Comparison of ENCODE assay signal across 7 mouse cellular contexts in the genomic region with DNA sequence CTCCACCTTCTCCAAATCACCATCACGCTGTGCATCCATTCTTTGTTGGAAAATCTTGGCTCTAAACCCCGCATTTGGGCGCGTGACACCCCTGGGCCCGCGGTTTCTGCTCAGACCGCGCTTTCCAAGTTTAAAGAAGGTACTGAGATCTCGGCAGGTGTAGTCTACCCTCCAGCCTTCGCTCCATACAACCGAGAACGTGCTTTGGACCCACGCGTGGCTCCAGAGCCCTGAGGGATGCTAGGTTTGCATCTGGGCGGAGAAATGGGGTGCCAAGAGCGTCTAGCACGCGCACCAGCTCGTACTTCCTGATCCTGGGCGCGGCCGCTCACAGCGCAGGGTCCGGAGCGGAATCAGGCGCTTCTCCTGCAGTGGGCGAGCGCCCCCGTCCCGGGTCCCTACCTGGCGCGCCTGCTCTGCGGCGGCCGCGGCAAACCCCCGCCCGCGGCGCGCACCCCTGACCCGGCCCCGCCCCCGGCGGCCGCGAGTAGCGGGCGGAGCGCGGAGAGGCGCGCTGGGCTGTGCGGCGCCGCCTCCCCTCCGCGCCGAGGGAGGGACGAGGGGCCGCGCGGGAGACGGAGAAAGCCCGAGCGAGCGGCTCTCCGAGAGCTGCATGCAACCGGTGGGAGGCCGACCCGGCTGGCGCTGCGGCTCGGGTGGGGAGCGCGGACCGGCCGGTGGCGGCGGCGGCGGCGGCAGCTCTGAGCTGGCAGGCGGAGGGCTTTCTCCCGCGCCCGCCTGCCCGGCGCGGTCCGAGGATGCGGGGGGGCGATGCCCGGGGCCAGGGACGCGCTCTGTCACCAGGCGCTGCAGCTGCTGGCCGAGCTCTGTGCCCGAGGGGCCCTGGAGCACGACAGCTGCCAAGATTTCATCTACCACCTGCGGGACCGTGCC. TPM values are rescaled to one million over a fixed set of nuclear protein-coding genes. Genes with fewer than 3 reads are reported as not detected.
A peak's percentile ranks its signal among the peaks of the same experiment; 100 is the strongest.
DNase-seq lines count a peak whose midpoint lies in the region; ATAC-seq and TF ChIP-seq lines count a peak whose summit lies in the region.

A gene (plus strand): TSS at position 497 of the 894 bp plus-strand sequence.

- no peak for TF ChIP-seq CTCF in stomach, postnatal 0 days (IDR thresholded peaks at IDR 0.05; ENCODE audit: low read depth)

- peaks cover 38% of the 10 kb centered on the region for H3K27me3 ChIP-seq in limb, embryonic 11.5 days (ENCODE audit: control insufficient read depth, insufficient read depth, low read length)
- peaks cover 20% of the 10 kb centered on the region for H3K27me3 ChIP-seq in midbrain, embryonic 14.5 days (ENCODE audit: control insufficient read depth, insufficient read depth, low read length)
- H3K27me3 ChIP-seq in stomach, postnatal 0 days (ENCODE audit: control insufficient read depth, insufficient read depth, low read length): peaks cover 8% of the 10 kb centered on the region; the same call in 1 of the 2 replicates

- H3K4me1 ChIP-seq in limb, embryonic 11.5 days (ENCODE audit: control insufficient read depth, insufficient read depth, low read length): peaks cover 5% of the 10 kb centered on the region; the same call in 1 of the 2 replicates
- H3K4me1 ChIP-seq in midbrain, embryonic 14.5 days (ENCODE audit: control insufficient read depth, insufficient read depth, low read length): peaks cover 6% of the 10 kb centered on the region; the same call in 1 of the 2 replicates
- H3K4me1 ChIP-seq in stomach, postnatal 0 days (replicated peaks; ENCODE audit: control insufficient read depth, insufficient read depth): no peaks in the 10 kb centered on the region

- peak within 1 kb of the TSS; percentile 64 for H3K9ac ChIP-seq in limb, embryonic 11.5 days (ENCODE audit: low read length)
- H3K9ac ChIP-seq in midbrain, embryonic 14.5 days (replicated peaks; ENCODE audit: low read length): peak within 1 kb of the TSS; percentile 66
- H3K9ac ChIP-seq in stomach, postnatal 0 days (ENCODE audit: low read length): peak within 1 kb of the TSS; percentile 38

- H3K27ac ChIP-seq in limb, embryonic 11.5 days (replicated peaks; ENCODE audit: low read depth, low read length): no peak within 1 kb of the TSS
- H3K27ac ChIP-seq in midbrain, embryonic 14.5 days (replicated peaks; ENCODE audit: low read depth, low read length): 0 out of 2 replicates have a peak within 1 kb of the TSS, but pooled peaks have one; percentile 37
- no peak within 1 kb of the TSS for H3K27ac ChIP-seq in stomach, postnatal 0 days (replicated peaks)

- H3K36me3 ChIP-seq in limb, embryonic 11.5 days (ENCODE audit: control insufficient read depth, insufficient read depth, low read length): no peaks in the 10 kb centered on the region
- H3K36me3 ChIP-seq in midbrain, embryonic 14.5 days (ENCODE audit: control insufficient read depth, insufficient read depth, low read length): no peaks in the 10 kb centered on the region
- no peaks in the 10 kb centered on the region for H3K36me3 ChIP-seq in stomach, postnatal 0 days (ENCODE audit: control insufficient read depth, insufficient read depth, low read length)

- H3K9me3 ChIP-seq in limb, embryonic 11.5 days (ENCODE audit: control insufficient read depth, low read length): no peaks in the 10 kb centered on the region
- no peaks in the 10 kb centered on the region for H3K9me3 ChIP-seq in midbrain, embryonic 14.5 days (ENCODE audit: control insufficient read depth, low read length)
- H3K9me3 ChIP-seq in stomach, postnatal 0 days (ENCODE audit: control insufficient read depth, low read length): no peaks in the 10 kb centered on the region

- ATAC-seq in limb, embryonic 11.5 days (ENCODE audit: insufficient number of reproducible peaks, low FRiP score, low TSS enrichment, low read depth): peak; percentile 80
- ATAC-seq in midbrain, embryonic 14.5 days (ENCODE audit: low FRiP score, low TSS enrichment): peak; percentile 89
- ATAC-seq in stomach, postnatal 0 days (ENCODE audit: low FRiP score, low TSS enrichment): peak; percentile 74

- H3K4me3 ChIP-seq in limb, embryonic 11.5 days (ENCODE audit: low read depth, low read length): peak within 1 kb of the TSS; percentile 46
- peak within 1 kb of the TSS; percentile 76 for H3K4me3 ChIP-seq in midbrain, embryonic 14.5 days (replicated peaks; ENCODE audit: low read depth, low read length)
- peak within 1 kb of the TSS; percentile 66 for H3K4me3 ChIP-seq in stomach, postnatal 0 days (ENCODE audit: low read depth, low read length)

- WGBS in limb, embryonic 11.5 days: under 1% methylated on average over 51 of the region's 102 CpGs
- WGBS in midbrain, embryonic 14.5 days: 1% methylated on average over 92 of the region's 102 CpGs
- WGBS in stomach, postnatal 0 days: under 1% methylated on average over 60 of the region's 102 CpGs

- peak; percentile 64 for DNase-seq in adrenal gland, postnatal 25 days
- DNase-seq in cerebellum, postnatal 36 days: peak; percentile 68 to 71
- peak; percentile 34 for DNase-seq in gastrocnemius, postnatal 10 days
- DNase-seq in kidney, adult 11 months: peak; percentile 17
- peak; percentile 67 for DNase-seq in limb, embryonic 11.5 days (ENCODE audit: low spot score)
- DNase-seq in midbrain, embryonic 14.5 days: peak; percentile 82
- peak; percentile 49 for DNase-seq in stomach, postnatal 0 days (ENCODE audit: low spot score)

- peak within 1 kb of the TSS; percentile 98 for H3K4me2 ChIP-seq in limb, embryonic 11.5 days (ENCODE audit: low read depth, severe bottlenecking)
- H3K4me2 ChIP-seq in midbrain, embryonic 14.5 days (ENCODE audit: low read length): peak within 1 kb of the TSS; percentile 98
- peak within 1 kb of the TSS; percentile 99 for H3K4me2 ChIP-seq in stomach, postnatal 0 days (replicated peaks; ENCODE audit: low read depth)

- no peak for TF ChIP-seq EP300 in stomach, postnatal 0 days (optimal IDR thresholded peaks at IDR 0.05)

RNA-seq across cellular contexts. Expression of the gene that starts here (rescaled TPM):
- 2.2 and 3.6 TPM in 2 replicates for total RNA-seq in adrenal gland, postnatal 25 days (2021)
- 1 to 10 TPM; 1.0 to 2.2 TPM for total RNA-seq in gastrocnemius, postnatal 10 days (2021)
- 2.5 and 2.9 TPM in 2 replicates for polyA plus RNA-seq in limb, embryonic 11.5 days (2014; fragmentation: Nextera tagmentation; extraction: Ambion mirVana)
- 9.7 and 10.6 TPM in 2 replicates for polyA plus RNA-seq in midbrain, embryonic 14.5 days (2014; fragmentation: Nextera tagmentation; extraction: Ambion mirVana)
- 1.5 and 1.6 TPM in 2 replicates for polyA plus RNA-seq in stomach, postnatal 0 days (2015; fragmentation: Nextera tagmentation; extraction: Ambion mirVana)

Comparison
In these comparisons a context has a peak if more than half of its experiments do, and no peak if none do; other contexts are left out.
1. DNase-seq: peak in every context shown above with its lines; median percentile 82 in midbrain, embryonic 14.5 days; 70 in cerebellum, postnatal 36 days; 67 in limb, embryonic 11.5 days; 64 in adrenal gland, postnatal 25 days; 49 in stomach, postnatal 0 days; 34 in gastrocnemius, postnatal 10 days; 17 in kidney, adult 11 months.